ENCODE assay signal across 18 mouse cellular contexts in genomic region chr5:37391901-37392300, GRCm38 (mm10). TPM values are rescaled to one million over a fixed set of nuclear protein-coding genes. Genes with fewer than 3 reads are reported as not detected.
A peak's percentile ranks its signal among the peaks of the same experiment; 100 is the strongest.
DNase-seq lines count a peak whose midpoint lies in the region; ATAC-seq lines count a peak whose summit lies in the region.
"Had no signal": no experiment of that assay in that cellular context is flagged by ENCODE, and none has a peak within 500 bp of the region (broad histone marks: within the 10 kb centered on the region; RNA-seq: fewer than 3 reads in every experiment).

No protein-coding gene starts in this region.

- peak; percentile 28 for DNase-seq in left cerebral cortex, postnatal 4 days
- no peak for DNase-seq in left cerebral cortex, adult 11 months (ENCODE audit: low spot score)
- peak; percentile 77 to 84 for DNase-seq in cerebellum, adult 18-20 months
- peak; percentile 87 for DNase-seq in cerebellum, adult 9-11 months
- peak; percentile 71 to 80 for DNase-seq in cerebellum, postnatal 36 days
- DNase-seq in urinary bladder, postnatal 25 days (ENCODE audit: low spot score) = no peak
- no peak for DNase-seq in kidney, adult 18-20 months
- DNase-seq: adrenal gland, postnatal 25 days; embryo, embryonic 11 days; gastrocnemius, postnatal 14 days; heart, adult 2 months; heart, postnatal 14 days; kidney, adult 11 months had no signal

- intact Hi-C loops in left cerebral cortex, postnatal 4 days (cut with DNase I) = no loop called here

- ATAC-seq in frontal cortex, adult (ENCODE audit: low TSS enrichment) = no peak
- ATAC-seq: forebrain, embryonic 14.5 days; hindbrain, postnatal 0 days had no signal

RNA-seq across cellular contexts. Expression of gene Evc2, which starts 53.6 kb away (rescaled TPM):
- 1 to 10 TPM; 4.2 TPM for total RNA-seq in left cerebral cortex, postnatal 4 days (2021)
- total RNA-seq: MEL had no signal

RNA-seq across cellular contexts. Expression of gene Evc, which starts 55.2 kb away (rescaled TPM):
- 1 to 10 TPM; 6.6 to 7.9 TPM for total RNA-seq in left cerebral cortex, postnatal 4 days (2021)
- total RNA-seq: common myeloid progenitor, adult 5-6 weeks; MEL had no signal

Comparison
In these comparisons a context has a peak if more than half of its experiments do, and no peak if none do; other contexts are left out.
1. DNase-seq: peak in left cerebral cortex, postnatal 4 days (single experiment), cerebellum, adult 18-20 months (2 of 2), cerebellum, adult 9-11 months (single experiment) and cerebellum, postnatal 36 days (2 of 2); none in left cerebral cortex, adult 11 months (single experiment), urinary bladder, postnatal 25 days (single experiment) and kidney, adult 18-20 months (single experiment).